Mouse (Mus musculus) Patski (cell line): Measurements from ENCODE around the gene Atp6v0a2. TPM values are rescaled to one million over a fixed set of nuclear protein-coding genes. Genes with fewer than 3 reads are reported as not detected.

Experiments
- ATAC-seq: fragments of 100-300 bp; one replicate; pipeline ENCODE4 v1.8.0; 2021
- CTCF ChIA-PET: fragments of 350-600 bp; sonication (Branson Sonifier 250); formaldehyde crosslinking; loops from one replicate; lab custom pipeline; 2022; ENCODE audit warnings: inconsistent platforms; lab: Charles Lee
- POLR2A ChIA-PET: fragments of 350-600 bp; sonication (Branson Sonifier 250); formaldehyde crosslinking; loops from one replicate; lab custom pipeline; 2022; ENCODE audit warnings: antibody characterized with exemption, inconsistent platforms; lab: Charles Lee
- DNase-seq: peaks from one replicate; pipeline ENCODE4 v3.0.0-alpha.2; 2011; ENCODE audit warnings: low read depth, low spot score
- H3K27me3 ChIP-seq: fragments of 371-371 bp; one replicate; pipeline ENCODE4 v1.5.1; 2021
- CTCF ChIP-seq: fragments of 100-300 bp; IDR thresholded peaks from one replicate; pipeline ENCODE4 v1.5.1; 2021
- in situ Hi-C: fragments of 300-500 bp; cut with MboI; formaldehyde crosslinking; loops from 3 replicates; pipeline ENCODE4 v1.11.1; 2018; ENCODE audit warnings: low pct_unique_long_range_greater_than_20kb, mixed read lengths
- polyA plus RNA-seq: library from polyadenylated mRNA; unstranded; gene quantifications from one replicate; pipeline ENCODE4 v1.2.3, GENCODE M21; 2021

The Atp6v0a2 gene
- polyA plus RNA-seq, 1 experiment from 2014 or later, result 54.5 TPM

GRCm38 (mm10) chr5:124741898-124742599, 113.7 kb downstream of the Atp6v0a2 start:
- ChIA-PET POLR2A (no interaction called here), CTCF (interaction anchor here (0.9 kb wide), 1 partner anchor 12 kb away, joined by 3 read pairs; no protein-coding TSS in a partner anchor)
- ATAC-seq (no peak), DNase-seq (no peak)
- no peak for TF ChIP-seq CTCF
- H3K27me3 ChIP-seq, result no peaks in the 10 kb centered on the region
- in situ Hi-C loops, result no loop called here

- ChIA-PET CTCF (no interaction called here), POLR2A (no interaction called here)
Observed at GRCm38 (mm10) chr5:124743841-124744240, 115.5 kb downstream of the Atp6v0a2 start.

GRCm38 (mm10) chr5:124746220-124746619, 117.8 kb downstream of the Atp6v0a2 start:
- ATAC-seq (no peak), DNase-seq (no peak)
- H3K27me3 ChIP-seq, result no peaks in the 10 kb centered on the region
- no peak for TF ChIP-seq CTCF
- CTCF ChIA-PET, result no interaction called here
- in situ Hi-C loops, result no loop called here
- POLR2A ChIA-PET, result no interaction called here

More at GRCm38 (mm10) chr5:124743841-124744240, 115.5 kb downstream of the Atp6v0a2 start:
- TF ChIP-seq CTCF, result no peak
- in situ Hi-C loops, result no loop called here
- no peak for ATAC-seq
- H3K27me3 ChIP-seq, result no peaks in the 10 kb centered on the region
- DNase-seq, result no peak

- no peak for ATAC-seq
- TF ChIP-seq CTCF, result no peak
- ChIA-PET POLR2A (interaction anchor here (0.6 kb wide), 1 partner anchor 646 kb away, joined by 3 read pairs; no protein-coding TSS in a partner anchor), CTCF (no interaction called here)
- DNase-seq, result no peak
- in situ Hi-C loops, result no loop called here
- no peaks in the 10 kb centered on the region for H3K27me3 ChIP-seq
Observed at GRCm38 (mm10) chr5:124748296-124748695, 119.9 kb downstream of the Atp6v0a2 start.

- no peak for ATAC-seq
- POLR2A ChIA-PET, result no interaction called here
Observed at GRCm38 (mm10) chr5:124751656-124752055, 123.3 kb downstream of the Atp6v0a2 start.

GRCm38 (mm10) chr5:124761011-124761410, 132.6 kb downstream of the Atp6v0a2 start:
- TF ChIP-seq CTCF, result no peak
- ChIA-PET POLR2A (no interaction called here), CTCF (interaction anchor here (0.6 to 1.1 kb wide), 4 partner anchors 14 to 20 kb away, joined by 3 read pairs; no protein-coding TSS in a partner anchor)
- DNase-seq (no peak), ATAC-seq (no peak)
- no peaks in the 10 kb centered on the region for H3K27me3 ChIP-seq
- in situ Hi-C loops, result loop anchor here (5.0 kb wide), 1 partner anchor 511 kb away; no protein-coding TSS in a partner anchor

More at GRCm38 (mm10) chr5:124751656-124752055, 123.3 kb downstream of the Atp6v0a2 start:
- in situ Hi-C loops, result no loop called here
- DNase-seq, result no peak
- H3K27me3 ChIP-seq, result no peaks in the 10 kb centered on the region
- TF ChIP-seq CTCF, result no peak
- CTCF ChIA-PET, result no interaction called here

- H3K27me3 ChIP-seq, result no peaks in the 10 kb centered on the region
- ChIA-PET CTCF (interaction anchor here (1.1 kb wide), 1 partner anchor 14 kb away, joined by 3 read pairs; no protein-coding TSS in a partner anchor), POLR2A (no interaction called here)
- TF ChIP-seq CTCF, result no peak
- DNase-seq, result no peak
- in situ Hi-C loops, result loop anchor here (5.0 kb wide), 1 partner anchor 511 kb away; no protein-coding TSS in a partner anchor
- no peak for ATAC-seq
Observed at GRCm38 (mm10) chr5:124761787-124762186, 133.4 kb downstream of the Atp6v0a2 start.

Other genes starting within 250 kb of the Atp6v0a2 start
- gene Sbno1, start 202.6 kb upstream of the Atp6v0a2 start, polyA plus RNA-seq, result 59.0 TPM
- gene Kmt5a, start 188.6 kb upstream of the Atp6v0a2 start, polyA plus RNA-seq, result 174 TPM
- gene Rilpl2, start 150.2 kb upstream of the Atp6v0a2 start, polyA plus RNA-seq, result 75.6 TPM
- 20.3 TPM for gene Snrnp35, start 145.4 kb upstream of the Atp6v0a2 start, polyA plus RNA-seq
- gene Rilpl1, start 97.2 kb upstream of the Atp6v0a2 start, polyA plus RNA-seq, result 98.2 TPM
- gene Tmed2, start 87.9 kb upstream of the Atp6v0a2 start, polyA plus RNA-seq, result 361 TPM
- 24.5 TPM for gene Ddx55, start 75.7 kb upstream of the Atp6v0a2 start, polyA plus RNA-seq
- 47.7 TPM for gene Eif2b1, start 49.4 kb upstream of the Atp6v0a2 start, polyA plus RNA-seq
- gene Gtf2h3, start 49.4 kb upstream of the Atp6v0a2 start, polyA plus RNA-seq, result 45.0 TPM
- gene Dnah10, start 96.5 kb downstream of the Atp6v0a2 start, polyA plus RNA-seq, result 0.03 TPM
- gene Ccdc92, start 233.8 kb downstream of the Atp6v0a2 start, polyA plus RNA-seq, result 26.5 TPM
- 121 TPM for gene Zfp664, start 234.1 kb downstream of the Atp6v0a2 start, polyA plus RNA-seq